Mouse (Mus musculus): ENCODE data around the gene Phldb1.

- TF ChIP-seq CTCF (IDR thresholded peaks at IDR 0.05; ENCODE audit: insufficient read depth, low read depth, low read length) (no peak), POLR2A (IDR thresholded peaks at IDR 0.05; ENCODE audit: insufficient read depth, low read depth, low read length) (no peak)
Measured at GRCm38 (mm10) chr9:44721877-44722186, 13.2 kb downstream of the Phldb1 start.
